Mouse (Mus musculus) layer of hippocampus, adult 8-10 months (tissue): ENCODE results near the gene Ucp3. TPM values are rescaled to one million over a fixed set of nuclear protein-coding genes. Genes with fewer than 3 reads are reported as not detected.

Source experiments
- total RNA-seq, 4 experiments: library from RNA; stranded (reverse); gene quantifications; 2 replicates each; pipeline ENCODE4 v1.2.4; 2022

Ucp3 gene
- total RNA-seq, 4 experiments from 2014 or later, result 2.1 to 2.9 (median 2.2) TPM

Other genes with a start within 250 kb of the Ucp3 start
- 100 to 1,000 TPM; 224 to 279 (median 240) TPM for gene Pgm2l1, start 245.6 kb upstream of the Ucp3 start, total RNA-seq
- gene P4ha3, start 187.5 kb upstream of the Ucp3 start, total RNA-seq, result 10 to 100 TPM in 2 of 4 experiments, 1 to 10 TPM in 2; 4.7 to 16.0 (median 9.0) TPM
- 10 to 100 TPM; 19.8 to 27.6 (median 24.5) TPM for gene C2cd3, start 100.8 kb upstream of the Ucp3 start, total RNA-seq
- gene Ppme1, start 100.7 kb upstream of the Ucp3 start, total RNA-seq, result 100 to 1,000 TPM; 136 to 154 (median 142) TPM
- gene Ucp2, start 20.3 kb downstream of the Ucp3 start, total RNA-seq, result 100 to 1,000 TPM in 2 of 4 experiments, 10 to 100 TPM in 2; 40.3 to 175 (median 106) TPM
- under 1 TPM in 3 of 4 experiments, not detected in 1; 0.38 to 0.98 (median 0.41) TPM for gene Dnajb13, start 42.0 kb downstream of the Ucp3 start, total RNA-seq
- 1 to 10 TPM; 7.9 to 9.9 (median 9.2) TPM for gene Coa4, start 64.1 kb downstream of the Ucp3 start, total RNA-seq
- 100 to 1,000 TPM; 340 to 373 (median 364) TPM for gene Rab6a, start 134.4 kb downstream of the Ucp3 start, total RNA-seq
- 10 to 100 TPM; 65.1 to 69.0 (median 66.7) TPM for gene Mrpl48, start 135.3 kb downstream of the Ucp3 start, total RNA-seq
- 100 to 1,000 TPM; 257 to 305 (median 270) TPM for gene Plekhb1, start 189.4 kb downstream of the Ucp3 start, total RNA-seq
- gene Fam168a, start 233.6 kb downstream of the Ucp3 start, total RNA-seq, result 100 to 1,000 TPM; 199 to 225 (median 213) TPM